Mouse (Mus musculus) olfactory bulb, adult 2 months (tissue): Measurements from ENCODE around the gene Tbca. TPM values are rescaled to one million over a fixed set of nuclear protein-coding genes. Genes with fewer than 3 reads are reported as not detected.

ENCODE experiments used
- H3K27ac ChIP-seq: fragments of 200-500 bp; 2 replicates; pipeline ENCODE4 v1.5.1; 2012; ENCODE audit warnings: low read depth, low read length; ENCODE audit not compliant: insufficient read depth
- H3K4me1 ChIP-seq: fragments of 200-500 bp; 2 replicates; pipeline ENCODE4 v1.6.1; 2012; ENCODE audit warnings: low read length; ENCODE audit not compliant: control insufficient read depth, insufficient read depth
- H3K4me3 ChIP-seq: fragments of 200-500 bp; 2 replicates; pipeline ENCODE4 v1.5.1; 2012; ENCODE audit warnings: mild to moderate bottlenecking, low read depth, low read length, moderate library complexity; ENCODE audit not compliant: insufficient read depth
- CTCF ChIP-seq: fragments of 200-500 bp; IDR thresholded peaks from 2 replicates; pipeline ENCODE4 v1.5.1; 2012; ENCODE audit warnings: low read depth, mild to moderate bottlenecking, low read length, moderate library complexity; ENCODE audit not compliant: insufficient read depth
- POLR2A ChIP-seq: fragments of 200-500 bp; IDR thresholded peaks from 2 replicates; pipeline ENCODE4 v1.6.1; 2012; ENCODE audit warnings: mild to moderate bottlenecking, low read depth, low read length, moderate library complexity; ENCODE audit not compliant: insufficient read depth
- WGBS: fragments of 180-500 bp; shearing (Covaris S2); methylation state at CpG from one replicate; pipeline ENCODE4 v1.1.7; 2018; 5-methylcytosine and 5-hydroxymethylcytosine counted together
- polyA plus RNA-seq: library from polyadenylated mRNA; stranded (reverse); fragments of >200 nt; gene quantifications from 2 replicates; pipeline ENCODE4 v1.2.4, GENCODE M21; 2012; ENCODE audit warnings: low replicate concordance; ENCODE audit not compliant: missing spikeins, insufficient read depth, insufficient read length

Gene Tbca
- polyA plus RNA-seq, 1 experiment = not detected

DNA sequence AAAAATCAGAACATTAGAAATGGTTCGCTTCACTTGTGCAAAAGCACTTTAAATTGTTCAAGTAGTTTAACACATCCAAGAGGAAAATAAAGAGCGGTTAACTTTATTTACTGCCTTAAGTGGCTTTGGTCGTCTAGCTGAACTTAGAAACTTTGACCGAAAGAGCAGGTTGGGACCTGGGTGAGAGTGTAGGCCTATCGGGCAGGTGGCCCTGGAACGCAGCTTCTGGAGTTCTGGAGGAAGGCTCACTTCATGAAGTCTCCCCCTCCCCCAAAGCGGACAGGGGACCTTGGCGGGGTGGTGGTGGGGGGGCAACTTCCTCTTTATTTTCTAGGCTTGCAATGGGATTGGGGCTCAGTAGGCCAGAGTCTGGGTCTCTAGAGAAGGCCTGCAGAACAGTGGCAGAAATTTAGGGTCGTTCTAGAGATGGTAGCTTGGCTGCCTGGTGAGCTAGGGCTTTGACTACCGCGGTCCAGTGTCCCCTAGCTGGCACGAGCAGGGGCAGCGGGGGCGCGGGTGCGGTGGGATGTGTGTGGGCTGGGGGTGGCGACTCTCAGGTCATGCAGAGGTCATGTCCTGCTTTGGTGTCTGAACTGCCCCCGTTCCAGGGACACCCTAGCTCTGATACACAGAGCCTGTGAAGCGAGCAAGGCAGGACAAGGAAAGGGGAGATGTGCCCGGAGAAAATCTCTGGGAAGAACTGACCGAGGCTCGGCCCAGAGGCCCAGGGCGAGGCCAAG is 86.1 kb downstream of the Tbca start:
- H3K4me1 ChIP-seq = no peaks in the 10 kb centered on the region
- H3K4me3 ChIP-seq = no peak overlapping the region
- H3K27ac ChIP-seq = no peak overlapping the region
- 4% methylated on average over 23 of the region's 23 CpGs for WGBS
- TF ChIP-seq CTCF (no peak), POLR2A (no peak)

DNA sequence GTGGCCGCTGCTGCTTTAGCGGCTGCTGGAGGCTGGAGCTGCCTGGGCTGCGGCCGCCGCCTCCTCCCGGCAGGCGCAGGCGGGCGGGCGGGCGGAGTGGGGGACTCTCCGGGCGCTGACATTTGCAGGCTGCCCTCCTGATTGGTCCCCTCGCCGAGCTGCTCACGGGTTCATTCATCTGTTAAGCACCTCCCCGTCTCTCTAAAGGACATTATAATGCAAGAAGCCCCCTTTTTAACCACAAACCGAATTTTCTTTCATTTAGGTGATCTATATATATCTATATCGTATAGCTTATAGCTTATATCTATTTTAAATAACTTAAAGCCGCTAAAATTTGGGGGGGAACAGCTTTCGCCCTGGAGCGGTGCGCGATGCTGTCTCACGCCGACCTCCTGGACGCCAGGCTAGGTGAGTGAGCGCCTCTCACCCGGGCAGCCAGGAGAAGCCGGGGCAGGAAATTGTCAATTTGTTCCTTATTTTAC is 86.7 kb downstream of the Tbca start, which contains the start of gene Otp:
Gene Otp, plus strand, starts transcription at position 207 of the 485 bp plus-strand sequence.
- no peaks in the 10 kb centered on the region for H3K4me1 ChIP-seq
- no peak for TF ChIP-seq CTCF
- TF ChIP-seq POLR2A = no peak
- no peak within 1 kb of the TSS for H3K27ac ChIP-seq
- no peak within 1 kb of the TSS for H3K4me3 ChIP-seq
- WGBS = 5% methylated on average over 29 of the region's 30 CpGs

DNA sequence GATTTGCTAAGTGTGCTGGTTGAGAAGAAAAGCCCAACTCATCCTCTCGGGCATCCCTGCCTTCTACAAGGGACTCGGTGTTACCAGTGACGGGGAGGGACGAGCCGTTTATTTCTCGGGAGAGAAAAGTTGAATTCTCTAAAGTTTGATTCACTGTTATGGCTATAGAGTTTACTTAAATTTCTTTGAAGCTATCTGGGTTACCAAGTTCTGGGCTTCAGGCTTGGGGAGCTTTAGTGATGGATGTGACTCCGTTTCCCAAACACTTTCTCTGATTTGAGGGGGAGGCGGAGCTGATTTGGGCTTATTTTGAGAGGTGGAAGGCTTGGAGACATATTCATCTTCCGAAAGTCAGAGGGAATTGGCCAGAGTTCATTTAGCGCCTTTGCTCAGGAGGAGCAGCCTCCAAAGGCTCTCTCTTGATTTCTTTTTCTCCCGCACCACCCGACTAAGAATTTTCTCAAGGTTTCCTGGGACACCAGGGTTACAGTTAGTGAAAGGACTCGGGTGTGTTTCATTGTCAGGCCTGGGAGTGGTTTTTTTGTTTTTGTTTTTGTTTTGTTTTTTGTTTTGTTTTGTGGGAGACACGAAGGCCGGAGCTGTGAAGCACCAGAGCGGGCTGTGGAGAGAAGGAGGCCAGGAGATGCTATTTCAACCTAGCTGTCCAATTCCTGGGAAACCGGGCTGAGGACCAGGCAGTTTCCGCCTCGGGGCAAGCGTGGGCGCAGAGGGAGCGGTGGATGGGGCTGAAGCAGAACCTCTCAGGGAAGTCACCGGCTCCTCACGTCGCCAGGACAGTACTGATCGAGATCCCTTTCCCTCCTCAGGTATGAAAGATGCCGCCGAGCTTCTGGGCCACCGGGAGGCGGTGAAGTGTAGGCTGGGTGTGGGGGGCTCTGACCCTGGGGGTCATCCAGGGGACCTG is 87.8 kb downstream of the Tbca start:
- H3K4me1 ChIP-seq = no peaks in the 10 kb centered on the region
- H3K27ac ChIP-seq = no peak overlapping the region
- 3% methylated on average over 30 of the region's 30 CpGs for WGBS
- TF ChIP-seq POLR2A (no peak), CTCF (no peak)
- H3K4me3 ChIP-seq = no peak overlapping the region

DNA sequence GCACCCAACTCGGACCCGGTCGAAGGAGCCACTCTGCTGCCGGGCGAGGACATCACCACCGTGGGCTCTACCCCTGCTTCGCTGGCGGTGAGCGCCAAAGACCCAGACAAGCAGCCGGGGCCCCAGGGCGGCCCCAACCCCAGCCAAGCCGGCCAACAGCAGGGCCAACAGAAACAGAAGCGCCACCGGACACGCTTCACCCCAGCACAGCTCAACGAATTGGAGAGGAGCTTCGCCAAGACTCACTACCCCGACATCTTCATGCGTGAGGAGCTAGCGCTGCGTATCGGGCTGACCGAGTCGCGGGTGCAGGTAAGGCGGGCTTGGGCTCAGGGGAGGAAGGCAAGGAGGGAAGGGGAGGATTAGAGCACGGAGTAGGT is 88.5 kb downstream of the Tbca start:
- WGBS = 2% methylated on average over 27 of the region's 27 CpGs
- H3K27ac ChIP-seq = no peak overlapping the region

DNA sequence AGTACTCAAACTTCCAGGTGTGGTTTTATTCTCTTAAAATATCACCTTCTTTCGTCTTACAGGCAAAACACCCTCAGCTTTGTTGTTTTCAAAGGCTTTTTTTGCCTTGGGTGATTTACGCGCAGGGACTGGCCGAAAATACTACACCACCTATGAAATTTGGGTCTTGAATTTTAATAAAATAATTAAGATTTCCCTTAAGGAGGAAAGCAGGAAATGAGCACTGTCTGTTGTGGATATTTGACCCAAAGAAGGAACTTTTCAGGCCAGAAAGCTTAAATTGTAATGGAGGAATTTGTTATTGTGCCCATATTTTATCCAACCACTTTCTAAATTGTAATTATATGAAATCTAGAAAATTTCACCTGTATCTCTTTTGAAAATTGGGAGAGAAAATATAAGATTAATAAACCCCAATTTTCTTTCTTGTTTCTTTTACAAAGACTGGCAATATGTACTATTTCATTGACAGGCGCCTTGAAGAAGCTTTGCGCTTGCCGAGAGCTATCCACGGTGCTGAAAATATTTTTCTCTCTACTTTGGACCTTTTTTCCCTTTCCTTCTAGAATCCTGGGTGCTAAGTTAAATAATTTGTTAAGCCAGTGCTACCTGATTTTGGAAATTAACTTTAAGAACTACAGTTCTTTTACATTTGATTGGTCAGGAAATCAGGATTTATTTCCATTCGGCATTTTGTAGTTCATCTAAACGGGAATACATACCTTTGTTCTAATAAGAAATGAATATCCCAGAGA is 89.5 kb downstream of the Tbca start:
- WGBS = 13% methylated on average over 10 of the region's 10 CpGs
- Histone ChIP-seq H3K4me3 (no peak overlapping the region), H3K4me1 (peaks cover 6% of the 10 kb centered on the region), H3K27ac (no peak overlapping the region)
- TF ChIP-seq CTCF = no peak
- TF ChIP-seq POLR2A = no peak

More for the DNA sequence above, 88.5 kb downstream of the Tbca start:
- no peak for TF ChIP-seq CTCF
- TF ChIP-seq POLR2A = no peak
- H3K4me3 ChIP-seq = no peak overlapping the region
- H3K4me1 ChIP-seq = no peaks in the 10 kb centered on the region

DNA sequence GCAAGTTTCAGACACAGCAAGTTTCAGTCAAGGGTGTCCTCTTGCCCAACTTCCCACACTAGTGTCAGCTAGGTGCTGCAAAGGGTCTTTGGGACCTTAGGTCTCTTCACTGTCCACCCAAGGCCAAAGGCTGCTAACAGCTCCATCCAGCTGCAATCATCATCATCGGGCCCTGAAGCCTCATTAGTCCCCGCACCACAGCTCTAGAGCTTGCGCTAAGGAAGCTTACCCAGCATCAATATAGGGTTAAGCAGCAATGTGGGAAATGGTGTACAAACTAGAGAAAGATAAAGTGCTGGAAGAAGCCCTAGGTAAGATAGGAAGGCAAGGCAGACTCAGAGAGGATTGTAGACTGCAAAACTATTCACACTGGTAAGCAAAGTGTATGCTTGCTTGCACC is 92.5 kb downstream of the Tbca start:
- WGBS = 8% methylated on average over 3 of the region's 3 CpGs
- TF ChIP-seq POLR2A (no peak), CTCF (no peak)
- no peak overlapping the region for H3K27ac ChIP-seq

DNA sequence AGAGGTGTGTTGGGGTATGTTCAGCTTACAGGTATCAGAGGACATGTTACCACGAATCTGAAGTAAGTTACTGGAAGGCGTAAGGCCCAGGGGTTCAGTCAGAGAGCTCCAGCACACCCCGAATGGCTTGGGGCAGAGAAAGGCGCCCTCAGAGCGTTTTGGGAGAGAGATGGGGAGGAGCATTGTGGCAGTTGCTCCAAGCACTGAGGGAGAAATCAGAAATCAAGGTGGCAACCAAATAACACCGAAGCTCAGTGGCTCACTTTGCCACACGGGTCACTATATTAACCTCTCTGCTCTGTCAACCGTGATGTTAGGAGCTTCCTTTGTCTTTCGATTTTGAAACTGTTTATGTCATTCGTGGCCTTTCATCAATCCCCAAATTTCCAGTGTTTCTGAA is 93.5 kb downstream of the Tbca start:
- no peak overlapping the region for H3K27ac ChIP-seq
- WGBS = 7% methylated on average over 10 of the region's 10 CpGs
- H3K4me1 ChIP-seq = peaks cover 11% of the 10 kb centered on the region
- H3K4me3 ChIP-seq = no peak overlapping the region
- TF ChIP-seq CTCF (no peak), POLR2A (no peak)

More for the DNA sequence above, 92.5 kb downstream of the Tbca start:
- Histone ChIP-seq H3K4me1 (peaks cover 11% of the 10 kb centered on the region), H3K4me3 (no peak overlapping the region)

DNA sequence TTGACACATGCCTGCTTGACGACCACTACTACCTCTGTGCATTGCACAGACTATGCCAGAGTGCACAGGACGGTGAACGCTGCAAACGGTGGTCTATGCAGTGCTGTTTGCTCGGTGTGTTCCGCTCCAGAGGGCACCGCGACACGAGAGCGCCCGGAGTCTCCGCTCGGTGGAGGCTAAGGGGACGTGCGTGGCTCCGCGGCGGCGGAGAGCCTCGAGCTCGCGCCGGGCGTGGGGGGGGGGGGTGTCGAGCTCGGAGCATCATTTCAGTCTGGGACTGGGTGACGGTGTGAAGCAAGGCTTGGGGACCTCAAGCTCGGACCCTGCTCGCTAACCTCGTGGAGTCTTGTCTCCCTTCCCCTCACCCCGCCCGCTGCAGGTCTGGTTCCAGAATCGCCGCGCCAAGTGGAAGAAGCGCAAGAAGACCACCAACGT is 94.0 kb downstream of the Tbca start:
- TF ChIP-seq CTCF (no peak), POLR2A (no peak)
- Histone ChIP-seq H3K27ac (no peak overlapping the region), H3K4me3 (no peak overlapping the region), H3K4me1 (peaks cover 11% of the 10 kb centered on the region)
- under 1% methylated on average over 37 of the region's 37 CpGs for WGBS
